In genomic region chr2:14702973-14703645, GRCm38 (mm10) we compare ENCODE assay signal across 9 mouse cellular contexts.
A peak's percentile ranks its signal among the peaks of the same experiment; 100 is the strongest.
DNase-seq lines count a peak whose midpoint lies in the region; ATAC-seq lines count a peak whose summit lies in the region.
"Had no signal": no experiment of that assay in that cellular context is flagged by ENCODE, and none has a peak within 500 bp of the region (broad histone marks: within the 10 kb centered on the region; RNA-seq: fewer than 3 reads in every experiment).

No protein-coding gene starts in this region.

- H3K4me2 ChIP-seq in heart, embryonic 11.5 days, result no peak overlapping the region
- H3K4me2 ChIP-seq: heart, embryonic 15.5 days had no signal

- WGBS in heart, embryonic 11.5 days (ENCODE audit: insufficient replicate concordance), result 62% methylated on average over 1 of the region's 1 CpGs

- no peaks in the 10 kb centered on the region for H3K9me3 ChIP-seq in heart, embryonic 11.5 days (replicated peaks; ENCODE audit: control insufficient read depth, low read length)
- H3K9me3 ChIP-seq: heart, embryonic 15.5 days had no signal

- H3K27ac ChIP-seq in heart, embryonic 11.5 days (ENCODE audit: low read depth, low read length), result no peak overlapping the region
- H3K27ac ChIP-seq: heart, embryonic 15.5 days had no signal

- DNase-seq in heart, adult 11 months, result peak; percentile 4
- DNase-seq in right cerebral cortex, adult 18-20 months, result peak; percentile 37
- DNase-seq in right cerebral cortex, postnatal 25 days, result no peak
- DNase-seq in c-Kit-positive CD71-positive TER-119-positive erythroid progenitor cells, embryonic 14.5 days (ENCODE audit: low spot score), result peak; percentile 23
- peak; percentile 35 for DNase-seq in hindlimb bud, embryonic 11.5 days (ENCODE audit: extremely low spot score, low read depth, low spot score)
- no peak for DNase-seq in ovary, postnatal 36 days (ENCODE audit: low spot score)

- no peaks in the 10 kb centered on the region for H3K4me1 ChIP-seq in heart, embryonic 11.5 days (ENCODE audit: control insufficient read depth, insufficient read depth, low read length)
- H3K4me1 ChIP-seq: heart, embryonic 15.5 days had no signal

- no peaks in the 10 kb centered on the region for H3K36me3 ChIP-seq in heart, embryonic 11.5 days (ENCODE audit: control insufficient read depth, insufficient read depth, low read length)
- H3K36me3 ChIP-seq: heart, embryonic 15.5 days had no signal

- no peak for ATAC-seq in heart, embryonic 11.5 days (replicated peaks; ENCODE audit: insufficient number of reproducible peaks, low FRiP score, low TSS enrichment)
- ATAC-seq in megakaryocyte, adult 5-6 weeks (ENCODE audit: poor library complexity, severe bottlenecking), result peak; percentile 63

- no peaks in the 10 kb centered on the region for H3K27me3 ChIP-seq in heart, embryonic 11.5 days (ENCODE audit: control insufficient read depth, insufficient read depth, low read length)
- H3K27me3 ChIP-seq: heart, embryonic 15.5 days had no signal

- no peak overlapping the region for H3K4me3 ChIP-seq in heart, embryonic 11.5 days (ENCODE audit: low read depth, low read length)
- H3K4me3 ChIP-seq: heart, embryonic 15.5 days had no signal

- H3K9ac ChIP-seq in heart, embryonic 11.5 days (ENCODE audit: low read depth, low read length), result no peak overlapping the region
- H3K9ac ChIP-seq: heart, embryonic 15.5 days had no signal

Comparison
In these comparisons a context has a peak if more than half of its experiments do, and no peak if none do; other contexts are left out.
1. DNase-seq: peak in heart, adult 11 months (single experiment), right cerebral cortex, adult 18-20 months (single experiment), c-Kit-positive CD71-positive TER-119-positive erythroid progenitor cells, embryonic 14.5 days (single experiment) and hindlimb bud, embryonic 11.5 days (single experiment); none in right cerebral cortex, postnatal 25 days (single experiment) and ovary, postnatal 36 days (single experiment).